Mouse (Mus musculus) intestine, embryonic 15.5 days (tissue): ENCODE measurements at regions not wholly inside any gene's neighbourhood (a gene's known extent, or its start where the extent isn't known, plus 50 kb on each side); places are given as distances from the start of the nearest gene placed in this dataset.

Source experiments
- ATAC-seq: fragments of 200-750 bp; cut with Nextera tagmentation; 2 replicates; pipeline ENCODE4 v1.8.0; 2017; ENCODE audit warnings: moderate TSS enrichment, moderate library complexity
- H3K27ac ChIP-seq: fragments of 300-500 bp; sonication (generic); 2 replicates; pipeline ENCODE4 v1.5.1; 2015; ENCODE audit warnings: mild to moderate bottlenecking, inconsistent platforms
- H3K27me3 ChIP-seq: fragments of 300-500 bp; sonication (generic); replicated peaks from 2 replicates; pipeline ENCODE4 v1.6.1; 2015; ENCODE audit warnings: inconsistent platforms
- H3K36me3 ChIP-seq: fragments of 300-500 bp; sonication (generic); 2 replicates; pipeline ENCODE4 v1.6.1; 2015; ENCODE audit warnings: inconsistent platforms
- H3K4me1 ChIP-seq: fragments of 300-500 bp; sonication (generic); replicated peaks from 2 replicates; pipeline ENCODE4 v1.6.1; 2015; ENCODE audit warnings: inconsistent platforms
- H3K4me2 ChIP-seq: fragments of 300-500 bp; sonication (generic); replicated peaks from 2 replicates; pipeline ENCODE4 v1.6.1; 2015; ENCODE audit warnings: mild to moderate bottlenecking, inconsistent platforms
- H3K4me3 ChIP-seq: fragments of 300-500 bp; sonication (generic); replicated peaks from 2 replicates; pipeline ENCODE4 v1.5.1; 2015; ENCODE audit warnings: inconsistent platforms
- H3K9ac ChIP-seq: fragments of 300-500 bp; sonication (generic); 2 replicates; pipeline ENCODE4 v1.6.1; 2015; ENCODE audit warnings: inconsistent platforms
- H3K9me3 ChIP-seq: fragments of 300-500 bp; sonication (generic); 2 replicates; pipeline ENCODE4 v1.6.1; 2016; ENCODE audit warnings: inconsistent platforms
- WGBS: fragments of 180-500 bp; shearing (Covaris S2); methylation state at CpG from one replicate; pipeline ENCODE4 v1.1.7; 2015; 5-methylcytosine and 5-hydroxymethylcytosine counted together

DNA sequence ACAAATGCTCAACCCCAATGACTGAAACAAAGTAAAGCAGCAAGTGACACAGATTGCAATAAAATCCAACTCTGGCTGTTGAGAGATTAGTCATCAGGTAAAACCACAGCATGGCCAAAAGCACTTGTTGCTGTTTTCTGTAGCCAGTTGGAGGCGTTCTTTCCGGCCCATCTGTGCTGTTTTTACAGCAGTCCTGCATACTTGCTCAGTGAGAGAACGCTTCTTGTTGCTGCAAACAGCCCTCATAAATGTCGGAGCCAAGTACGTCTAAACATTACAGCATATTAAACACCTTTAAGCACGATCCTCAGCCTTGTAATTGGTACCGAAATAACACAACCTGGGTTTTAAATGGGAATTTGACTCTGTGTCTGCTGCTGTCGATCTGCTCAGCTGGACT is 65.6 kb upstream of the Hs3st3a1 start:
- Histone ChIP-seq H3K27me3 (no peaks in the 10 kb centered on the region), H3K9me3 (no peaks in the 10 kb centered on the region), H3K4me3 (no peak overlapping the region), H3K4me1 (no peaks in the 10 kb centered on the region), H3K4me2 (no peak overlapping the region), H3K27ac (no peak overlapping the region), H3K9ac (no peak overlapping the region), H3K36me3 (no peaks in the 10 kb centered on the region)
- WGBS = 69% methylated on average over 8 of the region's 8 CpGs
- ATAC-seq = no peak

DNA sequence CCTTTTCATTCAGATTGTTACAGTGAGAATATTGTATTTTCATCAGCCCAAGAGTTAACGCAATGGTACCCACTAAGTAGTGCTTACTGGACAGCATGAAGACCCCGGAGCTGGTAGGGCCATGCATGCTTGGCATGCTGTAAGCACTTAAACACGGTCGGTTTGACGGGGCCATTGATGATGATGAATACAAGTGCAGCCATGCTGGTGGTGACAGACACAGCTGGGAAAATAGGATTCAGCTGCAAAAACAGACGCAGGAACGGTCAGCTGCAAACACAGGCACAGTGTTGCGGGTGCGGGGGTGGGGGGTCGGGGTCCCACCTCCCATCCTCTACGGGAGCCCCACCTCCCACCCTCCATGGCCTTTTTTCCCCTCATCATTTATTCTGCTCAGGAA is 99.7 kb upstream of the Hs3st3a1 start:
- no peak overlapping the region for H3K9ac ChIP-seq
- ATAC-seq = no peak
- H3K4me2 ChIP-seq = no peak overlapping the region
- H3K36me3 ChIP-seq = no peaks in the 10 kb centered on the region
- no peak overlapping the region for H3K27ac ChIP-seq
- H3K27me3 ChIP-seq = no peaks in the 10 kb centered on the region
- WGBS = 77% methylated on average over 11 of the region's 11 CpGs
- H3K9me3 ChIP-seq = no peaks in the 10 kb centered on the region
- H3K4me1 ChIP-seq = no peaks in the 10 kb centered on the region
- H3K4me3 ChIP-seq = no peak overlapping the region

DNA sequence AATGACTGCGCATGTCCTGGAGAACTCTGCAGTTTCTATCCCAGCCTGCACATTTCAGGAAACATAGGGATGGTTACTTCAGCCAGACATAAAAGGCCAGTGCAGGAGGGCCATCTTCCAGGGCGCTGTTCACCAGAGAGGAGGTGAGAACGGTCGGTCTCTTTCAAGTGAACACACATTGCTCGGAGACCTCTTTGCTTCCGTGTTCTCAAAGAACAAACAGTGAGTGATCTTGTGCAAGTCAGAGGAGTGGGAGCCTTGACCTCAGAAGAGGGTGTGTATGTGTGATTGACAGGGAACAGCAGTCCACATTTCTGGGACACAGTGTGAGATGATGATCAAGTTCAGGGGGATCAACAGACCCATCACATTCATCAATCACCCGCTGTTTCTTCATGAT is 102.7 kb upstream of the Hs3st3a1 start:
- ATAC-seq = peak; percentile 51
- 74% methylated on average over 7 of the region's 7 CpGs for WGBS
- Histone ChIP-seq H3K36me3 (no peaks in the 10 kb centered on the region), H3K27ac (no peak overlapping the region), H3K4me2 (no peak overlapping the region), H3K4me3 (no peak overlapping the region), H3K9me3 (no peaks in the 10 kb centered on the region), H3K27me3 (no peaks in the 10 kb centered on the region), H3K9ac (no peak overlapping the region), H3K4me1 (no peaks in the 10 kb centered on the region)

DNA sequence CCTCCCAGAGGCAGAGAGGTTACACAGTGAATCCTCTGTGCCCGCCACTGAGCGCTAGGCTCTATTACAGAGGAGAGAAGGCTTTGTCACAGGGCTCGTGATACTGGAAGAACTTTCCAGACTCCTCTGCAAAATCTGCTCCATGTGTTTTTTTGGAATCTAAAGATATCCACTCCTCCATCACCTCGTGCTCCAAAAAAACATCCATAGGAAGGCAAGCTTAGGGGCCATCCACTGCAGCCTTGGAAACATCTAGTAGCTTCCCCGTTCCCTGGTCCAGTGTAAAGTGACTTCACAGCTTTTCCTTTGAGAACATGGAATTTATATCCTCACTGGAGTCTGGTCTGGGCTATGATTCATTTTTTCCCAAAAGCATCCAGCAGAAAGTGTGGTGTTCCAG is 103.3 kb upstream of the Hs3st3a1 start:
- no peak overlapping the region for H3K4me2 ChIP-seq
- H3K27me3 ChIP-seq = no peaks in the 10 kb centered on the region
- no peaks in the 10 kb centered on the region for H3K4me1 ChIP-seq
- no peak overlapping the region for H3K27ac ChIP-seq
- 75% methylated on average over 5 of the region's 5 CpGs for WGBS
- no peaks in the 10 kb centered on the region for H3K36me3 ChIP-seq
- ATAC-seq = no peak
- H3K9me3 ChIP-seq = no peaks in the 10 kb centered on the region
- H3K9ac ChIP-seq = no peak overlapping the region
- no peak overlapping the region for H3K4me3 ChIP-seq

DNA sequence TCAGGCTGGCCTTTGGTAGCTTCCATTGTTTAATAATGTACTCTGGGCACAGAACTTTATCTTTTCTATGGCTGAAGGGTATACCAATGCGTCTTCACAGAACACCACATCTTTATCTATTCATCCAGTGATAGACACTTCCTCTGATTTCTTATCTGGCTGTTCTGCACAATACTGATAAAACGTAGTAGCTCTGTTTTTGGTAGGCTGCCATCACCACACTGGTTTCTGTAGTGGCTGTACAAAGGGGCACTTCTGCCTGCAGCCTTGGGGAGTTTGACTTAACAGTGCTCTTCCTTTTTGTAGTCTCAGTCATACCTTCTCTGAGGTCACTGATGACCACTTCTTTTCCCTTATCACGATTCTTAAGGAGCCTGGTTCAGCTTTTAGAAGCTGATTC is 106.0 kb upstream of the Hs3st3a1 start:
- WGBS = 66% methylated on average over 3 of the region's 3 CpGs
- H3K36me3 ChIP-seq = no peaks in the 10 kb centered on the region
- H3K27ac ChIP-seq = no peak overlapping the region

DNA sequence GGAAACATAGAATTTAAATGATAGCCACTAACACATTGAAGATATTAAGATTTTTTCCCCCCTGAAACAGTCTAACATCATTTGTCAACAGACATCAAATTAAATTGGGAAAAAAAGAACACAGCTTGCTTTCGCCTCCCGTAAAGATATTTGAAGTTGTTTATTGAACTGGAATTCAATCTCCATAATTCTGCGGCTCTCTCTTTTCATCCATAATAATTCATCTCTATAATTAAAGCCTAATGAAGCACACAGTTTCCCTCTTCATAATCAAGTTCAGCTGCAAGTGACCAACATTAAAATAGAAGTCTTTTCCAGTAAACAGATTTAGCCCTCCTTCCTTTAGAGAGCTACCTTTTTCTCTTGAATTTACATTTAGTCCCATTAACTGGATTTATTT is 107.4 kb upstream of the Hs3st3a1 start:
- H3K36me3 ChIP-seq = no peaks in the 10 kb centered on the region
- H3K4me2 ChIP-seq = no peak overlapping the region
- no peak overlapping the region for H3K27ac ChIP-seq
- no peaks in the 10 kb centered on the region for H3K9me3 ChIP-seq
- ATAC-seq = no peak
- H3K9ac ChIP-seq = no peak overlapping the region
- no peak overlapping the region for H3K4me3 ChIP-seq
- WGBS = 80% methylated on average over 3 of the region's 3 CpGs
- H3K4me1 ChIP-seq = no peaks in the 10 kb centered on the region
- H3K27me3 ChIP-seq = no peaks in the 10 kb centered on the region

More for the DNA sequence above, 106.0 kb upstream of the Hs3st3a1 start:
- H3K4me1 ChIP-seq = no peaks in the 10 kb centered on the region
- ATAC-seq = no peak
- no peak overlapping the region for H3K9ac ChIP-seq
- no peaks in the 10 kb centered on the region for H3K27me3 ChIP-seq
- H3K9me3 ChIP-seq = no peaks in the 10 kb centered on the region
- H3K4me2 ChIP-seq = no peak overlapping the region
- no peak overlapping the region for H3K4me3 ChIP-seq

DNA sequence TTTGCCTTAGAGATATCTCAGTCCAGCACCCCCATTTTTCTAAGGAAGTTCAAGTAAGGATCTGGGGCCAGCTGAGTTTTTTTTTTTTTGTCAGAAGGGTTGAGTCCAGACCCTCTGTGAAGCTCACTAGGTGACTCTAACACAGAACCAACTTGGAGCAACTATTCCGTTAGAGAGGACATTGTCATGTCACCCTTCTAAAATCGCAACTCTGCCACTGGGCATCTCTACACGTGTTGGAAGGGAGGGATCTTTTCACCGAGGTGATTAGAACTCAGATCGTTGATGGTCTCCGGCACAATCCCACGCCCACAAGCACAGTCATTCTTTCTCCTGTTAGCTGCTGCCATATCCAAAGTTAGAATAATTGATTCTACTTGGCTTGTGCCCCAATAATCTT is 108.5 kb upstream of the Hs3st3a1 start:
- no peaks in the 10 kb centered on the region for H3K36me3 ChIP-seq
- WGBS = 88% methylated on average over 7 of the region's 7 CpGs
- H3K27me3 ChIP-seq = no peaks in the 10 kb centered on the region
- H3K4me2 ChIP-seq = no peak overlapping the region
- no peak overlapping the region for H3K4me3 ChIP-seq
- no peaks in the 10 kb centered on the region for H3K4me1 ChIP-seq
- no peak overlapping the region for H3K27ac ChIP-seq
- ATAC-seq = no peak
- no peak overlapping the region for H3K9ac ChIP-seq
- no peaks in the 10 kb centered on the region for H3K9me3 ChIP-seq

DNA sequence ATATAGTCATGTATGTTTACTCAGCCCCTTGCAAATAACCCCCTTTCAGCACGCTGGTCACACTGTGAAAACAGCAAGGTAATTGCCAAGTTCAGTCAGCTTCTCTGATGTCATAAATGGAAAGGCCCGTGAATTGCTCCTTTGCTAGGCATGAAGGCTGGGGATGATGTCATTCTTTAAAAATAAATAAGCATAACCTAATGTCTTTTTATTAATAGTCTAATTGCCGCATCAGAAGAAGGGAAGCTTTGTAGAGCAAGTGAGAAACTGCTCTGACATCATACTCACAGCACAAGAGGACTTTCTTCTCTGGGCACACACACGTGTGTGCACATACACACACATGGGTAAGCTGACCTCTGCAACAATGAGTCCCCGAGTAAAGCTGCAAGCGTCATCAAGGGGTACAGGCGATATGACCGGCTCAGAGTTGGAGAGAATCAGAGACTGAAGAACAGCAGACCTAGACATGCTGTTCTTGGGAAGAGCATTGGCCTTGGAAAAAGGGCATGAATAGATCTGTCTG is 113.2 kb upstream of the Hs3st3a1 start:
- WGBS = 77% methylated on average over 8 of the region's 8 CpGs
- Histone ChIP-seq H3K36me3 (no peaks in the 10 kb centered on the region), H3K9ac (no peak overlapping the region), H3K9me3 (no peaks in the 10 kb centered on the region), H3K4me3 (no peak overlapping the region), H3K27me3 (no peaks in the 10 kb centered on the region), H3K4me1 (no peaks in the 10 kb centered on the region), H3K27ac (no peak overlapping the region), H3K4me2 (no peak overlapping the region)
- no peak for ATAC-seq

DNA sequence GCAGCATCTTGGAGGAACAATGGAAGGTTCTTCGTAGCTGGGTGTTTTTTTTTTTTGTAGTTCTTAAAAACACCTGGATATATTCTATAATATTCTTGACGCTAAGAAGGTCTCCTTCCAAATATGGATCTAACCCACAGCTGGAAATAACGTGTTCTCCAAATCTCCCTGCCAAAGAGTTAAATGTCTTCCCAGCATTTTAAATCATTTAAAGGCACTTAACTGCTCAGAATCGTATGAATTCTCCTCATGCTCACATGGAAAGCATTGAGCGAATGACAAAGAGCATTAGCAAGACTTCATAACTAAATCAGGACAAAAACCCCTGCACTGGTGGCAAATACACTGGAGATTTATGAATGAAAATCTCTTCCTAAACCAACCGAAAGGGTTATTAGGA is 117.7 kb upstream of the Hs3st3a1 start:
- no peak for ATAC-seq
- Histone ChIP-seq H3K9me3 (no peaks in the 10 kb centered on the region), H3K4me1 (no peaks in the 10 kb centered on the region), H3K4me3 (no peak overlapping the region), H3K36me3 (no peaks in the 10 kb centered on the region), H3K4me2 (no peak overlapping the region), H3K27ac (no peak overlapping the region), H3K9ac (no peak overlapping the region), H3K27me3 (no peaks in the 10 kb centered on the region)
- WGBS = 63% methylated on average over 6 of the region's 6 CpGs

DNA sequence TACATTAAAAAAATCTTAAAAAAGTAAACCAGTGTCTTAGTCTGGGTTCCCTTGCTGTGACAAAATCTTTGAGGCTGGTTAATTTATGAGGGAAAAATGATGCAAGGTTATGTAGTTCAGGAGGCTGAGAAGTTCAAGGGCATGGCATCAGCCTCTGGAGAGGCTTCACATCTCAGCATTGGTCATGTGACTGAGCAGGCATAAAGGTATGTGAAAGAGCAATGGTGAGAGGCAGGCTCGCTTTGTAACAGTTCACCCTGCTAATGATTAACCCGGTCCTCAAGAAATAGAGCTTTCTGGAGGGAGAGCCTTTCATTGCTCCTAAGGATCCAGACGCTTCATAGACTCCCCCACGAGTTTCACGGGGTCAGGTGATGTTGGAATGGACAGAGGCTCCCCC is 120.1 kb upstream of the Hs3st3a1 start:
- Histone ChIP-seq H3K27me3 (no peaks in the 10 kb centered on the region), H3K9me3 (no peaks in the 10 kb centered on the region), H3K4me2 (no peak overlapping the region), H3K36me3 (no peaks in the 10 kb centered on the region), H3K27ac (no peak overlapping the region), H3K9ac (no peak overlapping the region), H3K4me3 (no peak overlapping the region), H3K4me1 (no peaks in the 10 kb centered on the region)
- peak; percentile 55; the same call in 1 of the 2 replicates for ATAC-seq
- WGBS = 63% methylated on average over 5 of the region's 5 CpGs

DNA sequence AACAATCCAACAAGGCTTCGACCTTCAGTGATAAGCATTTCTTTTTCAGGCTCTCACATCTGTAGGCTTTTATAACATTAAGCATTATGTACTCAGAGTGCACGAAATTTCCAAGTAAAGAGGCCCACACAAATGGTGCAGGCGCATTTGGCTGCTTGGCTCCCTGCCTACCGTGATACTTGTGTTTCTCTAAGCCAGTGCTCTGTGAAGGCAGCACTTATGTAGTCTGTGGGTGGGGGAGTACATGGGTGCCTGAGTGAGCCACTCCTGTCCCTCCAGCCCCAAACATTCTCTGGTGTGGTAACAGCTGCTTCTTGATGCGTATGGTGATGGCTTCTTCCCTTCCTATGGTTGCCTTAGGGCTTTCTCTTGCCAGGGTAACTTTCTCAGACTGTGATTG is 121.9 kb upstream of the Hs3st3a1 start:
- H3K4me1 ChIP-seq = no peaks in the 10 kb centered on the region
- 63% methylated on average over 5 of the region's 5 CpGs for WGBS

DNA sequence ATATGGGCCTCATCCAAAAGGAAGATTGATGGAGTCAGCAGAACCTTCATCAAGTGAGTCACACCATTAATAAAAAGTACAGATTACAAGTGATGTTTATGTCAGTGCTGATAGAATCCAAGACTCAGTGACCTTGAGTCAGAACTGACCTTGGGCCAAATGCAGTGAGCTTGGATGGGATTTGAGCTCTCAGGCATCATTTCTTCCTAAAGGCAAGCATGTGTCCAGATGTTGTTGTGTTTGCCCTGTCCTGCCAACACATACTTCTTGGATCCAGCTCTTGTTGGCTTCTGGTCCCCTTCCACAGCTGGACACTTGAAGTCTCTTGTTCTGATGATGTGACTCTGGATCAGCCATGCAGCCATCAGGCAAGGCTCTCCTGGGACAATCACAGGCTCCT is 125.3 kb upstream of the Hs3st3a1 start:
- no peaks in the 10 kb centered on the region for H3K27me3 ChIP-seq
- H3K4me2 ChIP-seq = no peak overlapping the region
- no peaks in the 10 kb centered on the region for H3K9me3 ChIP-seq
- no peak overlapping the region for H3K27ac ChIP-seq
- H3K4me3 ChIP-seq = no peak overlapping the region
- no peak overlapping the region for H3K9ac ChIP-seq
- no peaks in the 10 kb centered on the region for H3K36me3 ChIP-seq
- no peak for ATAC-seq
- H3K4me1 ChIP-seq = no peaks in the 10 kb centered on the region

More for the DNA sequence above, 121.9 kb upstream of the Hs3st3a1 start:
- no peak overlapping the region for H3K4me3 ChIP-seq
- no peak for ATAC-seq
- H3K9ac ChIP-seq = no peak overlapping the region
- H3K36me3 ChIP-seq = no peaks in the 10 kb centered on the region
- no peaks in the 10 kb centered on the region for H3K27me3 ChIP-seq
- H3K4me2 ChIP-seq = no peak overlapping the region
- H3K9me3 ChIP-seq = no peaks in the 10 kb centered on the region
- H3K27ac ChIP-seq = no peak overlapping the region

DNA sequence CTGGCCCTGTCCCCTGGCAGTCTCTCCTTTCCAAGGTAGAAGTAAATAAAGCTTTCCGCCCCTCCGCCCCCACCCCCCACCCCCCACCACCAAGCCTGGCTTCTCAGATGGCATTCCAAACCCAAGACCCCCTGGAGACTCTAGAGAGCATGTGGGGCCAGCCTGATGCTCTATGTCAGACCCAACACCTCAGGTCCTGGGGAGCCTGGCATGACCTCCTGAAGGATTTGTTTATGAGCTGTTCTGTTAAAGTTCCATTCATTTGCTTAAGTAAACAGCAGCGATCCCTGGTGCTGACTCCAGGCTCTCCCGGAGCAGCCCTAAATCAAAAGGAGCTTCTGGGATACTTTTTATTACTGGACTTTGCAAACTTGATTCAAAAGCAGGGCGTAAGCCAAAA is 137.3 kb upstream of the Hs3st3a1 start:
- Histone ChIP-seq H3K4me1 (0 out of 2 replicates have a peak, but pooled peaks cover 3% of the 10 kb centered on the region), H3K4me2 (no peak overlapping the region), H3K4me3 (no peak overlapping the region), H3K9me3 (no peaks in the 10 kb centered on the region), H3K36me3 (no peaks in the 10 kb centered on the region), H3K27me3 (no peaks in the 10 kb centered on the region), H3K27ac (no peak overlapping the region), H3K9ac (no peak overlapping the region)
- 11% methylated on average over 5 of the region's 5 CpGs for WGBS
- no peak for ATAC-seq

DNA sequence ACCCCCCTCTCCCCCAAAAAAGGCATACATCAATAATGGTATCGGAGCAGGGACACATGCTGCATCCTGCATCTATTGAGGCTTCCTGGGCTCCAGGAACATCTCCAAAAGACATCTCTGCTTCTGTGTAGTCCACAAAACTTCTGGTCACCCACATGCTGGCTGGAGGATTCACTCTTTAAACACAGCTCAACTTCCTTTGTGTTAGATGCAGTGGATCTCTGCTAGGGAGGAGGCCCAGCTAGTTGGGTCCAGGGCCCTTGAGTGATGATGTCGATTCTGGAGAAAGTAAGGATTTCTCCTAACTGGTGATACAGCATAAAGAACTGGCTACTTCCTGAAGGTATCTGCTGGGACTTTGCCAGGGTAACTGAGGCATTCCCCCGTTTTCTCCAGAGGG is 146.9 kb upstream of the Hs3st3a1 start:
- Histone ChIP-seq H3K4me2 (no peak overlapping the region), H3K9me3 (no peaks in the 10 kb centered on the region), H3K9ac (no peak overlapping the region), H3K27me3 (no peaks in the 10 kb centered on the region), H3K4me1 (no peaks in the 10 kb centered on the region), H3K27ac (no peak overlapping the region), H3K36me3 (no peaks in the 10 kb centered on the region), H3K4me3 (no peak overlapping the region)
- 91% methylated on average over 3 of the region's 3 CpGs for WGBS
- no peak for ATAC-seq
